Mouse (Mus musculus): ENCODE results near the gene 2610028H24Rik. TPM values are rescaled to one million over a fixed set of nuclear protein-coding genes. Genes with fewer than 3 reads are reported as not detected.

The 2610028H24Rik gene
- total and polyA plus RNA-seq, 3 experiments = 0.10 to 0.15 TPM; not detected in 1

GRCm38 (mm10) chr10:76481480-76481879, 32.6 kb downstream of the 2610028H24Rik start:
- TF ChIP-seq POLR2A (IDR thresholded peaks at IDR 0.05; ENCODE audit: control insufficient read depth in 1 of 2, insufficient read depth in 1 of 2, low read depth in 1 of 2, low read length in 2 of 2, poor library complexity in 1 of 2) = no peak
- TF ChIP-seq SIN3A (IDR thresholded peaks at IDR 0.05; ENCODE audit: low read length) = no peak
- no peak for TF ChIP-seq BHLHE40 (IDR thresholded peaks at IDR 0.05; ENCODE audit: borderline replicate concordance, low read depth, low read length)
- TF ChIP-seq ZC3H11A (IDR thresholded peaks at IDR 0.05; ENCODE audit: low read depth, low read length) = no peak
- TF ChIP-seq MAFK (IDR thresholded peaks at IDR 0.05; ENCODE audit: borderline replicate concordance, low read depth, low read length) = no peak
- TF ChIP-seq ETS1 (IDR thresholded peaks at IDR 0.05; ENCODE audit: low read depth, low read length) = no peak
- no peak for TF ChIP-seq MAX (IDR thresholded peaks at IDR 0.05; ENCODE audit: low read length)
- no peak for TF ChIP-seq USF2 (IDR thresholded peaks at IDR 0.05; ENCODE audit: borderline replicate concordance in 1 of 2, insufficient read depth in 1 of 2, low read depth in 1 of 2, low read length in 2 of 2)
- no peak for TF ChIP-seq HCFC1 (IDR thresholded peaks at IDR 0.05; ENCODE audit: low read depth, low read length)
- no peak for TF ChIP-seq MAZ (IDR thresholded peaks at IDR 0.05; ENCODE audit: low read depth, low read length)
- DNase-seq (ENCODE audit: low read depth, low spot score) = no peak
- H3K9me3 ChIP-seq (replicated peaks; ENCODE audit: insufficient read depth, low read length) = no peaks in the 10 kb centered on the region
- H3K4me1 ChIP-seq (ENCODE audit: control insufficient read depth in 1 of 2, insufficient read depth in 2 of 2, low read length in 2 of 2) = peaks cover 0 to 2% of the 10 kb centered on the region in 2 experiments; a peak in 1 of 4 replicates
- H3K27me3 ChIP-seq (ENCODE audit: control insufficient read depth in 1 of 2, insufficient read depth in 2 of 2, low read length in 2 of 2) = no peaks in the 10 kb centered on the region
- no peak overlapping the region for H3K9ac ChIP-seq (ENCODE audit: control insufficient read depth, low read depth, low read length, poor library complexity, severe bottlenecking)
- H3K79me2 ChIP-seq (ENCODE audit: control insufficient read depth, insufficient read depth, low read length, poor library complexity) = no peaks in the 10 kb centered on the region
- no peak overlapping the region for H3K4me3 ChIP-seq (ENCODE audit: control insufficient read depth in 1 of 2, insufficient read depth in 1 of 2, low read depth in 2 of 2, low read length in 2 of 2)
- peaks cover 2 to 17% of the 10 kb centered on the region in 2 experiments for H3K36me3 ChIP-seq (ENCODE audit: control insufficient read depth in 1 of 2, insufficient read depth in 2 of 2, low read length in 2 of 2)
- H3K27ac ChIP-seq (ENCODE audit: control insufficient read depth, low read depth, low read length) = no peak overlapping the region

GRCm38 (mm10) chr10:76486302-76486701, 37.4 kb downstream of the 2610028H24Rik start:
- H3K4me3 ChIP-seq (ENCODE audit: control insufficient read depth in 1 of 2, insufficient read depth in 1 of 2, low read depth in 2 of 2, low read length in 2 of 2) = no peak overlapping the region
- no peaks in the 10 kb centered on the region for H3K9me3 ChIP-seq (replicated peaks; ENCODE audit: insufficient read depth, low read length)
- H3K27me3 ChIP-seq (ENCODE audit: control insufficient read depth in 1 of 2, insufficient read depth in 2 of 2, low read length in 2 of 2) = no peaks in the 10 kb centered on the region
- peaks cover 5 to 21% of the 10 kb centered on the region in 2 experiments for H3K36me3 ChIP-seq (ENCODE audit: control insufficient read depth in 1 of 2, insufficient read depth in 2 of 2, low read length in 2 of 2)
- H3K4me1 ChIP-seq (ENCODE audit: control insufficient read depth in 1 of 2, insufficient read depth in 2 of 2, low read length in 2 of 2) = peaks cover 12 to 14% of the 10 kb centered on the region in 2 experiments
- no peak for DNase-seq (ENCODE audit: low read depth, low spot score)
- no peak for TF ChIP-seq ZKSCAN1 (IDR thresholded peaks at IDR 0.05; ENCODE audit: low read depth, low read length)
- no peak for TF ChIP-seq ZNF384 (IDR thresholded peaks at IDR 0.05; ENCODE audit: low read depth, low read length)
- no peak for TF ChIP-seq KAT2A (conservative IDR thresholded peaks at IDR 0.05; ENCODE audit: low read depth, low read length)
- no peak for TF ChIP-seq USF1 (IDR thresholded peaks at IDR 0.05; ENCODE audit: low read depth, low read length)
- no peak for TF ChIP-seq TAL1 (IDR thresholded peaks at IDR 0.05; ENCODE audit: low read length)
- no peak for TF ChIP-seq MXI1 (IDR thresholded peaks at IDR 0.05; ENCODE audit: low read depth, low read length)
- no peak for TF ChIP-seq NRF1 (IDR thresholded peaks at IDR 0.05; ENCODE audit: insufficient read depth, low read depth, low read length, poor library complexity, severe bottlenecking)
- no peak for TF ChIP-seq MYB (IDR thresholded peaks at IDR 0.05; ENCODE audit: low read depth, low read length)
- no peak for TF ChIP-seq MAZ (IDR thresholded peaks at IDR 0.05; ENCODE audit: low read depth, low read length)
- no peak for TF ChIP-seq HCFC1 (IDR thresholded peaks at IDR 0.05; ENCODE audit: low read depth, low read length)
- no peak for TF ChIP-seq MYC (IDR thresholded peaks at IDR 0.05; ENCODE audit: low read depth, low read length)
- TF ChIP-seq ZMIZ1 (IDR thresholded peaks at IDR 0.05; ENCODE audit: low read depth, low read length) = no peak
- no peak for TF ChIP-seq UBTF (IDR thresholded peaks at IDR 0.05; ENCODE audit: borderline replicate concordance, insufficient read depth, low read depth, low read length)
- no peak for TF ChIP-seq RCOR1 (IDR thresholded peaks at IDR 0.05; ENCODE audit: low read depth, low read length)
- TF ChIP-seq BHLHE40 (IDR thresholded peaks at IDR 0.05; ENCODE audit: borderline replicate concordance, low read depth, low read length) = no peak
- TF ChIP-seq CHD2 (IDR thresholded peaks at IDR 0.05; ENCODE audit: low read length) = no peak
- TF ChIP-seq POLR2AphosphoS5 (IDR thresholded peaks at IDR 0.05; ENCODE audit: borderline replicate concordance, low read depth, low read length) = no peak
- no peak for TF ChIP-seq NELFE (IDR thresholded peaks at IDR 0.05; ENCODE audit: low read depth, low read length)
- no peak for TF ChIP-seq ELF1 (IDR thresholded peaks at IDR 0.05; ENCODE audit: low read depth, low read length)
- no peak overlapping the region for H3K9ac ChIP-seq (ENCODE audit: control insufficient read depth, low read depth, low read length, poor library complexity, severe bottlenecking)
- peak overlapping the region; percentile 4; the same call in 1 of the 2 replicates for H3K27ac ChIP-seq (ENCODE audit: control insufficient read depth, low read depth, low read length)
- no peaks in the 10 kb centered on the region; the same call in 1 of the 2 replicates for H3K79me2 ChIP-seq (ENCODE audit: control insufficient read depth, insufficient read depth, low read length, poor library complexity)

All from MEL (cell line).